Comparison of ENCODE assay signal across 8 mouse cellular contexts in genomic region chr16:90628605-90629120, GRCm38 (mm10).
DNase-seq lines count a peak whose midpoint lies in the region; ATAC-seq and TF ChIP-seq lines count a peak whose summit lies in the region.

No protein-coding gene starts in this region.

- WGBS in forebrain, embryonic 10.5 days: 55% methylated on average over 13 of the region's 13 CpGs
- WGBS in forebrain, embryonic 15.5 days: 43% methylated on average over 13 of the region's 13 CpGs
- 27% methylated on average over 13 of the region's 13 CpGs for WGBS in limb, embryonic 15.5 days
- WGBS in stomach, postnatal 0 days: 33% methylated on average over 13 of the region's 13 CpGs

- H3K27me3 ChIP-seq in forebrain, embryonic 10.5 days (ENCODE audit: poor library complexity, severe bottlenecking): peaks cover 11% of the 10 kb centered on the region; the same call in 1 of the 2 replicates
- H3K27me3 ChIP-seq in forebrain, embryonic 15.5 days: no peaks in the 10 kb centered on the region
- no peaks in the 10 kb centered on the region for H3K27me3 ChIP-seq in limb, embryonic 15.5 days
- no peaks in the 10 kb centered on the region for H3K27me3 ChIP-seq in stomach, postnatal 0 days (ENCODE audit: control insufficient read depth, insufficient read depth, low read length)

- H3K4me2 ChIP-seq in forebrain, embryonic 15.5 days (replicated peaks): no peak overlapping the region
- H3K4me2 ChIP-seq in limb, embryonic 15.5 days: peak overlapping the region; percentile 36
- H3K4me2 ChIP-seq in stomach, postnatal 0 days (replicated peaks; ENCODE audit: low read depth): no peak overlapping the region

- peak; percentile 24 for DNase-seq in forebrain, embryonic 10.5 days (ENCODE audit: extremely low spot score, low spot score)
- peak; percentile 20 for DNase-seq in urinary bladder, postnatal 14 days (ENCODE audit: low spot score)
- no peak for DNase-seq in urinary bladder, adult 2 months (ENCODE audit: low spot score)
- DNase-seq in stomach, postnatal 0 days (ENCODE audit: low spot score): no peak
- no peak for DNase-seq in layer of hippocampus, adult 8-10 months (ENCODE audit: low spot score in 2 of 2)
- DNase-seq in T-cell, adult 2 months (ENCODE audit: low spot score): no peak

- H3K4me1 ChIP-seq in forebrain, embryonic 10.5 days: peaks cover 31% of the 10 kb centered on the region
- H3K4me1 ChIP-seq in forebrain, embryonic 15.5 days: peaks cover 22% of the 10 kb centered on the region
- H3K4me1 ChIP-seq in limb, embryonic 15.5 days: peaks cover 51% of the 10 kb centered on the region
- H3K4me1 ChIP-seq in stomach, postnatal 0 days (replicated peaks; ENCODE audit: control insufficient read depth, insufficient read depth): peaks cover 2% of the 10 kb centered on the region

- H3K36me3 ChIP-seq in forebrain, embryonic 10.5 days (replicated peaks): no peaks in the 10 kb centered on the region
- H3K36me3 ChIP-seq in forebrain, embryonic 15.5 days: no peaks in the 10 kb centered on the region
- no peaks in the 10 kb centered on the region for H3K36me3 ChIP-seq in limb, embryonic 15.5 days
- H3K36me3 ChIP-seq in stomach, postnatal 0 days (ENCODE audit: control insufficient read depth, insufficient read depth, low read length): no peaks in the 10 kb centered on the region

- peaks cover 6% of the 10 kb centered on the region; the same call in 1 of the 2 replicates for H3K9me3 ChIP-seq in forebrain, embryonic 10.5 days
- 0 out of 2 replicates have a peak, but pooled peaks cover 6% of the 10 kb centered on the region for H3K9me3 ChIP-seq in forebrain, embryonic 15.5 days
- H3K9me3 ChIP-seq in limb, embryonic 15.5 days: no peaks in the 10 kb centered on the region
- no peaks in the 10 kb centered on the region for H3K9me3 ChIP-seq in stomach, postnatal 0 days (ENCODE audit: control insufficient read depth, low read length)

- peak overlapping the region; percentile 82 for H3K27ac ChIP-seq in forebrain, embryonic 10.5 days
- H3K27ac ChIP-seq in forebrain, embryonic 15.5 days (replicated peaks): no peak overlapping the region
- peak overlapping the region; percentile 87 for H3K27ac ChIP-seq in limb, embryonic 15.5 days
- H3K27ac ChIP-seq in stomach, postnatal 0 days (replicated peaks): peak overlapping the region; percentile 75

- no peak overlapping the region for H3K4me3 ChIP-seq in forebrain, embryonic 10.5 days
- no peak overlapping the region for H3K4me3 ChIP-seq in forebrain, embryonic 15.5 days
- no peak overlapping the region for H3K4me3 ChIP-seq in limb, embryonic 15.5 days
- H3K4me3 ChIP-seq in stomach, postnatal 0 days (ENCODE audit: low read depth, low read length): no peak overlapping the region

- no peak for TF ChIP-seq EP300 in stomach, postnatal 0 days (optimal IDR thresholded peaks at IDR 0.05)

- H3K9ac ChIP-seq in forebrain, embryonic 15.5 days (replicated peaks): no peak overlapping the region
- H3K9ac ChIP-seq in limb, embryonic 15.5 days: no peak overlapping the region
- H3K9ac ChIP-seq in stomach, postnatal 0 days (ENCODE audit: low read length): no peak overlapping the region

- TF ChIP-seq CTCF in stomach, postnatal 0 days (IDR thresholded peaks at IDR 0.05; ENCODE audit: low read depth): no peak

- no peak for ATAC-seq in forebrain, embryonic 15.5 days (replicated peaks)
- no peak for ATAC-seq in limb, embryonic 15.5 days (ENCODE audit: insufficient number of reproducible peaks, low FRiP score, low TSS enrichment, low read depth)
- no peak for ATAC-seq in stomach, postnatal 0 days (ENCODE audit: low FRiP score, low TSS enrichment)

Comparison
In these comparisons a context has a peak if more than half of its experiments do, and no peak if none do; other contexts are left out.
1. DNase-seq: peak in forebrain, embryonic 10.5 days (single experiment) and urinary bladder, postnatal 14 days (single experiment); none in urinary bladder, adult 2 months (single experiment), stomach, postnatal 0 days (single experiment), layer of hippocampus, adult 8-10 months (0 of 2) and T-cell, adult 2 months (single experiment).